Mouse (Mus musculus) heart, adult 2 months (tissue): ENCODE data around the gene Srgap2.

Source experiments
- CTCF ChIP-seq: fragments of 200-600 bp; IDR thresholded peaks from 2 replicates; pipeline ENCODE4 v1.8.1; 2022; ENCODE audit warnings: antibody characterized with exemption, mild to moderate bottlenecking, moderate library complexity
- POLR2A ChIP-seq: fragments of 200-500 bp; IDR thresholded peaks from 2 replicates; pipeline ENCODE4 v1.6.1; 2011; ENCODE audit warnings: mild to moderate bottlenecking, low read depth, low read length, control low read depth; ENCODE audit not compliant: insufficient read depth

DNA sequence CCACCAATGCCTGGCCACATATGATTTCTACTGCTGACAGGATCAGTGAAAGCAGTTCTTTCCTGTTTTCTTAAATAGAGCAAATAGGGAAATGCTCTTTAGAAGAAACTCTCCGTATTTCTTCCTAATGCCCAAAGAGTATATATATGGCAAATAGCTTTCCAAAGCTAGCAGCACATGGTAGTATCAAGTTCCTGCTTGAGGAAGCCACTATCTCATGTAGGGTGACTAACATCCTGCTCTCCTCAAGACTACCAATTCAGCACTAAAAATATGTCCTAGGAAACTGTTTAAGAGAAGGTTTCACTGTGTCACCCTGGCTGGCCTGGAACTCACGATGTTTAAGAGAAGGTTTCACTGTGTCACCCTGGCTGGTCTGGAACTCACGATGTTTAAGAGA lies 166.4 kb downstream of the Srgap2 start:
- TF ChIP-seq POLR2A (no peak), CTCF (no peak)
